Mouse (Mus musculus) lung, embryonic 14.5 days (tissue): ENCODE measurements around the gene Mllt1. TPM values are rescaled to one million over a fixed set of nuclear protein-coding genes. Genes with fewer than 3 reads are reported as not detected.

Experiments used
- ATAC-seq: fragments of 200-750 bp; cut with Nextera tagmentation; 2 replicates; pipeline ENCODE4 v1.8.0; 2017; ENCODE audit warnings: mild to moderate bottlenecking, moderate TSS enrichment, moderate library complexity; ENCODE audit not compliant: insufficient read depth
- DNase-seq: peaks from one replicate; pipeline ENCODE4 v3.0.0-alpha.2; 2015
- H3K27ac ChIP-seq: fragments of 300-500 bp; sonication (generic); 2 replicates; pipeline ENCODE4 v1.5.1; 2014; ENCODE audit warnings: low read depth, mild to moderate bottlenecking, moderate library complexity
- H3K27me3 ChIP-seq: fragments of 300-500 bp; sonication (generic); 2 replicates; pipeline ENCODE4 v1.6.1; 2014; ENCODE audit warnings: low read length, control low read depth; ENCODE audit not compliant: insufficient read depth
- H3K36me3 ChIP-seq: fragments of 300-500 bp; sonication (generic); 2 replicates; pipeline ENCODE4 v1.6.1; 2014; ENCODE audit warnings: control low read depth; ENCODE audit not compliant: insufficient read depth
- H3K4me1 ChIP-seq: fragments of 300-500 bp; sonication (generic); 2 replicates; pipeline ENCODE4 v1.6.1; 2014; ENCODE audit warnings: antibody characterized with exemption, control low read depth; ENCODE audit not compliant: insufficient read depth
- H3K4me2 ChIP-seq: fragments of 300-500 bp; sonication (generic); 2 replicates; pipeline ENCODE4 v1.6.1; 2014; ENCODE audit warnings: mild to moderate bottlenecking
- H3K4me3 ChIP-seq: fragments of 300-500 bp; sonication (generic); 2 replicates; pipeline ENCODE4 v1.5.1; 2014; ENCODE audit warnings: low read depth, low read length
- H3K9ac ChIP-seq: fragments of 300-500 bp; sonication (generic); 2 replicates; pipeline ENCODE4 v1.6.1; 2014
- H3K9me3 ChIP-seq: fragments of 300-500 bp; sonication (generic); 2 replicates; pipeline ENCODE4 v1.6.1; 2016; ENCODE audit warnings: low read depth, low read length, control low read depth
- CTCF ChIP-seq: IDR thresholded peaks from 2 replicates; pipeline ENCODE4 v1.5.1; 2016; ENCODE audit warnings: antibody characterized with exemption, low read depth
- WGBS: fragments of 180-500 bp; shearing (Covaris S2); extraction: QIAGEN DNeasy Blood & Tissue Kit; methylation state at CpG from one replicate; pipeline ENCODE4 v1.1.7; 2014; 5-methylcytosine and 5-hydroxymethylcytosine counted together
- polyA plus RNA-seq: library from polyadenylated mRNA; unstranded; fragments of >200 nt; fragmentation: Nextera tagmentation; extraction: Ambion mirVana; gene quantifications from 2 replicates; pipeline ENCODE4 v1.2.1, GENCODE M21; 2014

Gene Mllt1
- polyA plus RNA-seq, 1 experiment from 2014 or later, result 39.3 TPM

GRCm38 (mm10) chr17:56974708-56975240 is 39.6 kb upstream of the Mllt1 start:
- no peak for DNase-seq
- H3K27ac ChIP-seq, result no peak overlapping the region
- H3K4me2 ChIP-seq, result no peak overlapping the region
- TF ChIP-seq CTCF, result no peak
- H3K4me1 ChIP-seq, result no peaks in the 10 kb centered on the region
- WGBS, result 71% methylated on average over 5 of the region's 5 CpGs
- H3K9me3 ChIP-seq, result no peaks in the 10 kb centered on the region
- no peaks in the 10 kb centered on the region for H3K36me3 ChIP-seq
- no peaks in the 10 kb centered on the region for H3K27me3 ChIP-seq
- ATAC-seq, result no peak
- H3K9ac ChIP-seq, result no peak overlapping the region
- H3K4me3 ChIP-seq, result no peak overlapping the region

GRCm38 (mm10) chr17:56973956-56974707 is 38.9 kb upstream of the Mllt1 start:
- Histone ChIP-seq H3K27me3 (no peaks in the 10 kb centered on the region), H3K27ac (no peak overlapping the region), H3K9ac (no peak overlapping the region), H3K4me3 (no peak overlapping the region), H3K36me3 (no peaks in the 10 kb centered on the region), H3K9me3 (no peaks in the 10 kb centered on the region), H3K4me2 (no peak overlapping the region), H3K4me1 (no peaks in the 10 kb centered on the region)
- DNase-seq, result no peak
- no peak for ATAC-seq
- 55% methylated on average over 12 of the region's 14 CpGs for WGBS
- no peak for TF ChIP-seq CTCF

- no peaks in the 10 kb centered on the region for H3K9me3 ChIP-seq
- ATAC-seq (no peak), DNase-seq (no peak)
- no peak overlapping the region for H3K27ac ChIP-seq
- no peak overlapping the region for H3K4me2 ChIP-seq
- H3K4me1 ChIP-seq, result no peaks in the 10 kb centered on the region
- H3K27me3 ChIP-seq, result no peaks in the 10 kb centered on the region
- no peak for TF ChIP-seq CTCF
- H3K9ac ChIP-seq, result no peak overlapping the region
- no peaks in the 10 kb centered on the region for H3K36me3 ChIP-seq
- WGBS, result 57% methylated on average over 5 of the region's 5 CpGs
- no peak overlapping the region for H3K4me3 ChIP-seq
These were observed 34.9 kb upstream of the Mllt1 start for GRCm38 (mm10) chr17:56970081-56970480.

GRCm38 (mm10) chr17:56969321-56969720 is 34.1 kb upstream of the Mllt1 start:
- DNase-seq (no peak), ATAC-seq (no peak)
- Histone ChIP-seq H3K9me3 (no peaks in the 10 kb centered on the region), H3K4me1 (no peaks in the 10 kb centered on the region), H3K27ac (no peak overlapping the region), H3K27me3 (no peaks in the 10 kb centered on the region), H3K4me2 (no peak overlapping the region), H3K36me3 (no peaks in the 10 kb centered on the region), H3K9ac (no peak overlapping the region), H3K4me3 (no peak overlapping the region)
- 43% methylated on average over 3 of the region's 3 CpGs for WGBS
- TF ChIP-seq CTCF, result no peak

GRCm38 (mm10) chr17:56963646-56964045 is 28.4 kb upstream of the Mllt1 start:
- no peak for TF ChIP-seq CTCF
- no peak overlapping the region for H3K4me3 ChIP-seq
- no peak for ATAC-seq
- no peak overlapping the region for H3K27ac ChIP-seq
- DNase-seq, result no peak
- H3K27me3 ChIP-seq, result no peaks in the 10 kb centered on the region
- no peaks in the 10 kb centered on the region for H3K36me3 ChIP-seq
- WGBS, result 67% methylated on average over 6 of the region's 6 CpGs
- H3K4me1 ChIP-seq, result no peaks in the 10 kb centered on the region
- H3K9ac ChIP-seq, result no peak overlapping the region
- H3K9me3 ChIP-seq, result no peaks in the 10 kb centered on the region
- no peak overlapping the region for H3K4me2 ChIP-seq

- Histone ChIP-seq H3K9ac (no peak overlapping the region), H3K27ac (no peak overlapping the region), H3K36me3 (no peaks in the 10 kb centered on the region), H3K27me3 (no peaks in the 10 kb centered on the region), H3K4me3 (no peak overlapping the region), H3K9me3 (no peaks in the 10 kb centered on the region), H3K4me1 (no peaks in the 10 kb centered on the region), H3K4me2 (no peak overlapping the region)
- TF ChIP-seq CTCF, result no peak
- no peak for ATAC-seq
- DNase-seq, result no peak
- 62% methylated on average over 5 of the region's 5 CpGs for WGBS
These were observed 27.6 kb upstream of the Mllt1 start for GRCm38 (mm10) chr17:56962642-56963405.

GRCm38 (mm10) chr17:56961880-56962279 is 26.7 kb upstream of the Mllt1 start:
- Histone ChIP-seq H3K27me3 (no peaks in the 10 kb centered on the region), H3K4me1 (no peaks in the 10 kb centered on the region), H3K9me3 (no peaks in the 10 kb centered on the region), H3K9ac (no peak overlapping the region), H3K27ac (no peak overlapping the region), H3K4me3 (no peak overlapping the region), H3K4me2 (no peak overlapping the region), H3K36me3 (no peaks in the 10 kb centered on the region)
- no peak for ATAC-seq
- WGBS, result 86% methylated on average over 4 of the region's 4 CpGs
- peak; percentile 21; the same call in 1 of the 2 replicates for TF ChIP-seq CTCF
- DNase-seq, result no peak
